Mouse (Mus musculus) cerebellum, adult 2 months (tissue): ENCODE measurements at regions not wholly inside any gene's neighbourhood (a gene's known extent, or its start where the extent isn't known, plus 50 kb on each side); places are given as distances from the start of the nearest gene placed in this dataset.

Experiments used
- CTCF ChIP-seq: fragments of 200-500 bp; IDR thresholded peaks from 2 replicates; pipeline ENCODE4 v1.5.1; 2011; ENCODE audit warnings: low read depth, mild to moderate bottlenecking, control low read depth, low read length, moderate library complexity, borderline replicate concordance; ENCODE audit not compliant: insufficient read depth
- POLR2A ChIP-seq: fragments of 200-500 bp; IDR thresholded peaks from 2 replicates; pipeline ENCODE4 v1.6.1; 2011; ENCODE audit warnings: low read length, control low read depth, borderline replicate concordance; ENCODE audit not compliant: insufficient read depth

- TF ChIP-seq CTCF (no peak), POLR2A (no peak)
Observed at GRCm38 (mm10) chr6:139304306-139304705, 197.5 kb downstream of the Rergl start.
